Mouse (Mus musculus) MN1 (cell line): ENCODE results near the gene Mstn.

ENCODE experiments used
- DNase-seq: peaks from one replicate; pipeline ENCODE4 v3.0.0-alpha.2; 2016; ENCODE audit warnings: low spot score

Gene Mstn

DNA sequence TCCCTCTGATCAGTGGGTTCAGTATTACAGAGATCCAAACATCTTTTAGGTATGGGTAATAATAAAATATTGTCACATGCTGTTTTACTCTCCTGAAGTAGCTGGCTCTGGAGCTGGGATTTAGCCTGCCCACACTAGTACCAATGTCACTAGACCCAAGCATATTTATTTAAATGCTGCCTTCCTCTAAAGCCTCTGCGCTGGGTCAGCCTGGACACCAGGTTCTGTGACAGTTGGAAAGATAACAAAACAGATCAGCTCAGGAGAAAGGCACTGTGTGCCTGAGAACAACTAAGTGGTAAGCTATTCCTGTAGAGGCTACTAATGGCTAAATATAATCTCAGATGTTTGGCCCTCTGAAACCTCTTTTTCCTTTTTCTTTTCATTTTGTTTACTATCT lies 49.1 kb downstream of the Mstn start:
- no peak for DNase-seq
